Mouse (Mus musculus): ENCODE data around the gene Raver1.
"Not testable (repeated sequence)": the region's sequence is repeated elsewhere in the genome, so short reads cannot be mapped to it uniquely, and the experiment has no call there.

Gene Raver1

DNA sequence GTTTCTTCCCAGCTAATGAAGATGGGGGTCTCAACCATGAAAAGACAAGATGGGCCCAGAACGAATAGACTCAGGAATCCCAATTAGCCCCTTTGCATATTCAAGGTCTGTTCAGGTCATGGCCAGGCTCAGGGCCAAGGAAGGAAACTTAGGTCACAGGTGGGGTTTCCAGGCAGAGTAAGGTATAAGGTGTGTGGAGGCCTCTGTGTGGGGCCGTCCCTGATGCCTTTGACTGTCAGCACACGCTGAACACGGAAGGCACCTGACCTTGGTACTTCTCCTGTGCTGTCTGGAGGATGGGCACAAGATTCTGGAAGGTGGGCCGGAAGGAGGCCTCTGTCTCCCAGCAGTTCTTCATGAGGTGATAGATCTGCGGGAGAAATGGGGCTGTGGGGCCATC is 13.0 kb upstream of the Raver1 start:
- no peak for DNase-seq

GRCm38 (mm10) chr9:21102076-21102475 is 10.3 kb upstream of the Raver1 start:
- DNase-seq, result no peak

GRCm38 (mm10) chr9:21100447-21101161 is 8.8 kb upstream of the Raver1 start:
- DNase-seq, result no peak

- DNase-seq, result peak; percentile 71
These were observed 6.0 kb upstream of the Raver1 start for GRCm38 (mm10) chr9:21097793-21098192.

DNA sequence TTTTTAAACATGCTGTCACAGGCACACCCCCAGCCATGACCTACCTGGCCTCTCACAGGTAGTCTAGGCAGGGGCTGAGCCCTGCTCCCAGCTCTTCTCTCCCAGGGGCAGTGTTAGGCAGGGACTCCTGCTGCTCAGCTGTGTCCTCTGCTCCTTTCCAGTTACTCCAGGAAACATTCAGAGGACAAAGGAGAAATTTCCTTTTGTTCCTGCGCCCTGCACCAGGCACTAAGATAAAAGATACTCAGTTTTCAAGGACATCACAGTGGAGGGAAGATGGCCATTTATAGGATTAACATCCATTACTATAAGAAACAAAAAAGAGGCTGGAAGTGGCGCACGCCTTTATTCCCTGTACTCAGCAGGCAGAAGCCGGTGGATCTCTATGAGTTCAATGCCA is 4.2 kb upstream of the Raver1 start:
- no peak for DNase-seq

- DNase-seq, result no peak
These were observed 1.6 kb upstream of the Raver1 start for GRCm38 (mm10) chr9:21093423-21093822.

DNA sequence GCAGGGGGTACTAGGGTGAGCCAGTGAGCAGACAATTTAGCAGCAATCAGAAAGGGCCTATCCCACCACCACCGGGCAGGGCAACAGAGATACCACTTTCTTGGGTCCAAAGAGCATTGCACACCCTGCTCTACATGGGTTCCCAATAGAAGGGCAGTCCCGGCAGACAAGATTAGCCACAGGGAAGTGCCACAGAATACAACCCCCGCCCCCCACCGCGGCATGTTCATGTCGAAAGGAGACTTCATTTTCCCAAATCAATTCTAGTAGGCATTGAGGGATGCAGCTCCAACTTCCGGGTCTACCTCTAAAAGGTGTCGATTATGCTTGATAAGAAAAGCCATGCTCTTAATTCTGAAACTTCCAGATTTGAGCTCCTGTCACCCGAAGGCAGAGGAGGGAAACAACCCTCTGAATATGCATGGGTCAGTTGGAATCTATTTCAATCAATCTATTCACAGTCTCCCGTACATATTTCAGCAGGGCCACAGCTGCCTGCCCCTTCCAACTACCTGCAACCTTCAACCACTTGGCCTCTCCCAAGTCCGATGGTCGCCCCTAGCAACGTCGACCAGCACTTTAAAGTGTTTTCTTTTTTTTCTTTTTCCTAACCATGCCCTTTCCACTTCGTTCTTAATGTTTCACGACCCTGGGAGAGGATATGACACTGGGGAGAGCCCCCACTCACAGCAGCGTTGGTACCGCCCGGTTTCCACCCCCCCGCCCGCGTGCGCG is 669 bp downstream of the Raver1 start:
- DNase-seq, result no peak

DNA sequence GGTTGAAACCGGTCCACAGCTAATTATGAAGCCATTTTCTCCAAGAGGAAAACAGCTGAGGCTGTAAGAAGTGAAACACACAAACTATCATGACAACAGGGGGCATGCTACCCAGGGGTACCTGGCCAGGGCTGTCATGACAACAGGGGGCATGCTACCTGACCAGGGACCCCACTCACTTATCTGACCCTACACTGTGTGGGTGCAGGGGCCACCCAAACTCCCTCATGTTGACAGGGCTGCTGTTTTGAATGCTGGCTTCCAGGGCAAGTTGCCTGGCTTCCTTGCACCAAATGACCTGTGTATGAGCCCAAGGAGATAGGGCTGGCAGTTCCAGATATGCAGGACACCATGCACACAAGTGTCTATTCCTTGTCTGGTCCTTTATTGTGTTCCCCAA is 1.3 kb downstream of the Raver1 start:
- no peak for DNase-seq

DNA sequence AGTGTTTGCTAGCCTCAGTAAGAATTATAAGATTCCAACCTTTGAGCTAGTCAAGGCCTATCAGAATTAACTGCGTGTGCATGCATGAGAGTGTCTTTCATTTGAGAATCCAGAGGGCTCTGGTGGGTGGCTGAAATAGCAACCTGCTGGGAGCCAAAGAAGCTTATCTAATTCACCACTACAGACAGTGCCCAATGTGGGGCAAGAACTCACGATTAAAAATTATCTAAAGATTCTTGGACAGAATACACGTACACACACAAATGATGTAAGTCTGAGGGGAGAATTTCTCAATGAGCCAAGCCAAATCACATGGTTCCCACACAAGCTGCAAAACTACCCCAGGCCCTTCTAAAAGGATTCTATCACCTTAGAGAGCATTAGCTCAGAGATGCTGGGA is 8.5 kb downstream of the Raver1 start:
- DNase-seq, result no peak

- DNase-seq, result no peak
These were observed 10.7 kb downstream of the Raver1 start for GRCm38 (mm10) chr9:21081127-21081526.

DNA sequence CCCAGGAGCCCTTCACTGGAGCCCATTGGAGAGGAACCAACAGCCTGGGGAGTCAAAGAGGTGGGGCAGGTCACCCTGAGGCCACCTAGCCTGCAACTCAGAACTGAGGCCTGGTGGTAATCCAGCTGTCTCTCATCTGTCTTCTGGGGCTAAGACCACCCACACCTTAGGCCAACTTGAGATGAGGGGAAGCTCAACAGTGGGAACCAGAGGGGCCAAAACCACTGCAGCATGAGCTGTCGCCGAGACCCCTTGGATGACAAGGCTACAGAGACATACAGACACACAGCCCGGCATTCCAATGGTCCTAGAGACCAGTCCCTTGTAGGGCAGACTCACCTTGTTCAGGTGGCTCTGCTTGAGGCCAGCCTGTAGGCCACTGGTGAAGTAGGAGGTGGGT is 16.2 kb downstream of the Raver1 start:
- DNase-seq, result no peak

- no peak for DNase-seq
These were observed 17.6 kb downstream of the Raver1 start for GRCm38 (mm10) chr9:21074173-21074572.

- DNase-seq, result peak; percentile 91
These were observed 18.6 kb downstream of the Raver1 start, which contains the start of the genes Gm49373 and Fdx1l for GRCm38 (mm10) chr9:21073044-21073840. TSS of gene Gm49373 (minus strand) at chr9:21073096. TSS of gene Fdx1l (minus strand) at chr9:21073614.

- DNase-seq, result no peak
These were observed 19.2 kb downstream of the Raver1 start for GRCm38 (mm10) chr9:21072641-21073040.

DNA sequence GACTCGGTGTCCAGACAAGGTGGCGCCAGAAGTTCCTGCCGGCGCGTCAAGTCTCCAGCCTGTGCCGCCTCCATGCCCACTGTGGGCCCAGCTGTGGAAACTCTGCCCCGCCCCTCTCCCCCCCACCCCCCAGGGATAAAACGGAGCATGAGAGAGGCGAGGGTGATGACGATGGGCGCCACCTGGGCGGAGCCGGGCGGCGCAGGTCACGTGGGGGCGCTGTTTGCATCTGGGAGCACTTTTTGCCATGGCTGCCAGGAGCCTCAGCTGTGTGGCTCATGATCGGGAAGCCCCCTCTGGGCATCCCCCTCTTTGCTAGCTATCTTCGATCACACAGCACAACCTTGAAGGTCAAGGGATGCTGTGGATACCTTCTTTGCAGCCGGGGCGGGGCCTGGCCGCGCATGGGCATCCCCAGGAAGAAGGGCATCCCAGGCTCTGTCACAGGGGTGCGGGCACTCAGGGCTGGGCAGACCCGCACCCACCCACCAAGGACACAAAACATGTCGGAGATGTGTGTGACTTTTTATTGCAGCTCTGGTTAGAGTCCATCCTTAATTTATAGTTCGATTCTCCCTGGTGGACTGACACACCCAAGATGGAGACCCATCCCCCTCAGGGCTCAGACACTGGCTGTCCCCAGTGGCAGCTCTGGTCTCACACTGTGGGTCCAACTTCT is 24.7 kb downstream of the Raver1 start, which contains the start of gene Zglp1:
Gene Zglp1, minus strand, starts transcription at position 88 of the 679 bp plus-strand sequence.
- no peak for DNase-seq

DNA sequence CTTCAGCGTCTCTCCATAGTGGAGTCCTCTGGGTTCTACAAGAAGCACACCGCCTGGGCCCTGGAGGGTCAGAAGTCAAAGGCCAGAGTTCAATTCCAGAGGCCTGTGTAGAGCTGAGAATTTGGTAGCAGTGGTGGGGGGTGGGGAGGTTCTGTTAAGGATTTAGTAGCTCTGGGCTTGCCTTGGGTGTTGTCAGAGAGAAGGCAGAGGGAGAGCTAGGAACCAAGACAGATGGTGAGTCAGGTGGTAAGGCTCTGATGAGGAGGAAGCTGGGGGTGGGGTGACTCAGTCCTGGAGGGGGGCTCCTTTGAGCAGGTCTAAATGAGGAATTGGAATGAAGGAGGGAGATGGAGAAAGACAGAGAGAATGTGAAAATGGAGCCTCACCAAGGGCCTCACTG is 28.9 kb downstream of the Raver1 start:
- peak; percentile 77 for DNase-seq

DNA sequence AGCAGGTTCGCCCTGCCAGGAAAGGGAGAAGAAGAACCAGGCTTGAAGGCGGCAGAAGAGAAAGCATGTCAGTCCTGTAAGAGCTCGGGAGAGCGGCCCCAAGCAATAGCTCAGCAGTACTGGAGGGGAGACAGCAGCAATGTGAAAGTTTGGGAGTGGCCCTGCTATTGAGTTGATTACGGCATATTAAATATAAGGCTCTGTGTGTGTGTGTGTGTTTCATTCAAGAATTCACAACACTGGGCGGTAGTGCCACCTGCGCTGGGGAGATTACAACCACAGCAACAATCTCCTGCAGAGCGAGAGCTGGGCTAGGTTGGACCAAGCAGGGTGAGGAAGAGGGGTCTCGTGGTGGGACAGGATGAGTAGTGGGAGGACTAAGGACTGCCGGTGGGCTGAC is 40.2 kb downstream of the Raver1 start:
- no peak for DNase-seq

GRCm38 (mm10) chr9:21045235-21045634 is 46.6 kb downstream of the Raver1 start:
- no peak for DNase-seq

GRCm38 (mm10) chr9:21044785-21045184 is 47.0 kb downstream of the Raver1 start:
- DNase-seq, result not testable (repeated sequence)

DNA sequence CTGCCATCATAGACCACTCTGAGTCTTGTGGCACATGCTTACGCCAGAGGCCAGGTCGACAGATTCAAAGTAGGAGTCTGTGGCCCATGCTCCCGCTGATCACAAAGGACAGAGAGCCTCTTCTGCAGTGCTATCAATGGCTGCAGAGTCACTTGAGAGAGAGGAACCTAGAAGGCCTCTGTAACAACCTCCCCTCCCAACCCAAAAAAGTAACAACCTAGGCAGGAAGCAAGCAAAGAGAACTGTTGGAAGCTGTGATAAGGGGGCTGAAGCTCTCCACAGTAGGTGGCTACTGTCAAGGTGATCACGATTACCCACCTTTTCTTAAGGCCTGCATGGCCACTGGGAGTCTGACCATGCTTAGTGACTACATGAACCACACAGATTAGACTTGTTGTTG is 48.2 kb downstream of the Raver1 start:
- no peak for DNase-seq

GRCm38 (mm10) chr9:21041308-21041707 is 50.5 kb downstream of the Raver1 start:
- DNase-seq, result peak; percentile 78

GRCm38 (mm10) chr9:21039779-21040178 is 52.0 kb downstream of the Raver1 start:
- DNase-seq, result no peak

- DNase-seq, result no peak
These were observed 54.3 kb downstream of the Raver1 start for GRCm38 (mm10) chr9:21037481-21037891.

All from right cerebral cortex, postnatal 25 days (tissue).